Mouse (Mus musculus): ENCODE measurements around the gene Scamp5. TPM values are rescaled to one million over a fixed set of nuclear protein-coding genes. Genes with fewer than 3 reads are reported as not detected.

The Scamp5 gene
- polyA plus RNA-seq, 1 experiment: 72.1 TPM

DNA sequence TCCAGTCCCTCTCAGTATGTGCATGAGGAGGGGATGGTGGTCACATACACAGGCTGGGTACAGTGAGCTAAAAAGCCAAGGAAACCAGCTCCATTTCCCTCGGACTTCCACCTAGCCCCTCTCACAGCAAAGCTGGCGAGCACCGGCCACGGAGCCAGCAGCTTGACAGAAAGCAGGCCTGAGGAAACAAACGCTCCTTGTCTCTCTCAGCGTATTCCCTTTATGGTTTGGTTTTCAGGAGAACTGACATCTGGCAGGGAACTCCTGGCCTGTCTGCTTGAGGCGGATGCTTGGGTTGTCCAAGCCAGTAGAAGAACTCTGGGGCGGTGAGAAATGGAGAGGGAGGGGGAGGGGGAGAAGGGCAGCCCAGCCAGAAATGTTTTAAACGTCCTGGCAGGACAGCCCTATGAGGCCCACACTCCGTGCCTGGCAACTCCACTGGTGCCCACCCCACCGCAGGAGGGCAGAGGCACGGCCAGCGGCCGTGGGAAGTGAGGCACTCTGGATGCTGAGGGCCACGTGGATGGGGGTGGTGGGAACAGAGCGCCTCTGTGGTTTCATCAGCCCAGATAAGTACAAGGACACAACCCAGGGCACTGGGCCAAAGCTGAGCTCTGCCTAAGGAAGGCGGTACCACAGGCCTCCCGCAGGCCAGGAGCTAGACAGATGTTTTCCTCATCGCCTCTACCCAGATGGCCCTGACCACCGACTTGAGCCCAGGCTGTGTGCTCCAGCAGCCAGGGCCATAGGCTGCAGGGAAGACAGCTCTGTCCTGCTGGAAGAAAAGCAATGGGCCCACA, 47.3 kb downstream of the Scamp5 start:
- TF ChIP-seq POLR2A (IDR thresholded peaks at IDR 0.05; ENCODE audit: borderline replicate concordance, low read depth, low read length) (no peak), CTCF (IDR thresholded peaks at IDR 0.05; ENCODE audit: low read depth, low read length) (no peak)
- H3K4me1 ChIP-seq (ENCODE audit: control insufficient read depth, insufficient read depth, low read length): peaks cover 59% of the 10 kb centered on the region
- peak overlapping the region; percentile 22 for H3K4me3 ChIP-seq (ENCODE audit: insufficient read depth, low read length)
- H3K27ac ChIP-seq (ENCODE audit: insufficient read depth, low read depth, low read length): peak overlapping the region; percentile 91

DNA sequence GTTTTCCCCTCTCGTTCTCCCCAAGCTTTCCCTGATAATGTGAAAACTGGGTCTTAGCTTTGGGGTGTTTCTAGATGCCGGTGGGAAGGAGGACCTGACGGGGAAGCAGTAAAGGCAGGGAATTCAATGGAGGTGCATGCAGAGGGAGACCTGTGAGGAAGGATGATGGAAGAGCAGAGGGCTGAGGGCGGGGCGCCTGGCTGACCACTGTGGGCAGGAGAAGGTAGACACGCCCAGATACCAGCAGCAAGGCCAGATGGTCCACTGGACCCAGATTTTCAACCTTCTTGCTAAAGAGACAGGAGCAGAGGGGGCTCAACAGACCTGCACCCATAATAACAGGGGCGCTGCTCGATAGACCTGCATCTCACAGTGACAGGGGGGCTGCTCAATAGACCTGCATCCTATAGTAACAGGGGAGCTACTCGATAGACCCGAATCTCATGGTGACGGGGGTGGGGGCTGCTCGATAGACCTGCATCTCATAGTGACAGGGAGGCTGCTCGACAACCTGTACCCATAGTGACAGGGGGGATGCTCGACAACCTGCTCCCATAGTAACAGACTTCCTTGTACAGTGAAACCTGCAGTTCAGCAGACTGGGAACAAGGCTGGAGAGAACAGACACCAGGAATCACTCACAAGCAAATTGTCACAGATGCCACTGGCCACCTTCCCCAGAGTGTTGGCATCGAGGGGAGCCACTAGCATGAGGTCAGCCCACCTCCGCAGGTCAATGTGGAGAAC, 48.2 kb downstream of the Scamp5 start:
- TF ChIP-seq POLR2A (IDR thresholded peaks at IDR 0.05; ENCODE audit: borderline replicate concordance, low read depth, low read length): no peak
- no peak for TF ChIP-seq CTCF (IDR thresholded peaks at IDR 0.05; ENCODE audit: low read depth, low read length)
- Histone ChIP-seq H3K4me3 (ENCODE audit: insufficient read depth, low read length) (no peak overlapping the region), H3K27ac (ENCODE audit: insufficient read depth, low read depth, low read length) (no peak overlapping the region), H3K4me1 (ENCODE audit: control insufficient read depth, insufficient read depth, low read length) (peaks cover 53% of the 10 kb centered on the region)

DNA sequence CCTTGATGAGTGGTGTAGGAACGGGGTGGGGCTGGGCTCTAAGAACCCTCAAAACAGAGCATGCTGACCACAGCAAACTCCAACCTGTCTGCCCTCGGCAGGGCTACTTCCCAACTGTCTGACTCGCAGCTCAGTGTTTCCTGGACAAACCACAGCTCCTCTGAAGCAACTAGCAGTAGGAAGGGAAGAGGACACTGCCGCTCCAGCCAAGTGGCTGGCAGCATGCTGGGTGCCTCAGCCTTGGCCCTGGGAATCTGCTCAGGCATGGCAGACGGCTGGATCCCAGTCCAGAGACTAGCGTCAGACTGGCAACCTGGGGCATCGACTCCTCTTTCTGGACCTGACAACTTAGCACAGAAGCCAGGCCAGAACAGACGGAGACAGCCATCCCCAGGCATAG, 50.5 kb downstream of the Scamp5 start:
- TF ChIP-seq POLR2A (IDR thresholded peaks at IDR 0.05; ENCODE audit: borderline replicate concordance, low read depth, low read length): no peak
- no peak for TF ChIP-seq CTCF (IDR thresholded peaks at IDR 0.05; ENCODE audit: low read depth, low read length)
- Histone ChIP-seq H3K27ac (ENCODE audit: insufficient read depth, low read depth, low read length) (0 out of 2 replicates have a peak overlapping the region, but pooled peaks have one; percentile 9), H3K4me1 (ENCODE audit: control insufficient read depth, insufficient read depth, low read length) (peaks cover 42% of the 10 kb centered on the region), H3K4me3 (ENCODE audit: insufficient read depth, low read length) (no peak overlapping the region)

DNA sequence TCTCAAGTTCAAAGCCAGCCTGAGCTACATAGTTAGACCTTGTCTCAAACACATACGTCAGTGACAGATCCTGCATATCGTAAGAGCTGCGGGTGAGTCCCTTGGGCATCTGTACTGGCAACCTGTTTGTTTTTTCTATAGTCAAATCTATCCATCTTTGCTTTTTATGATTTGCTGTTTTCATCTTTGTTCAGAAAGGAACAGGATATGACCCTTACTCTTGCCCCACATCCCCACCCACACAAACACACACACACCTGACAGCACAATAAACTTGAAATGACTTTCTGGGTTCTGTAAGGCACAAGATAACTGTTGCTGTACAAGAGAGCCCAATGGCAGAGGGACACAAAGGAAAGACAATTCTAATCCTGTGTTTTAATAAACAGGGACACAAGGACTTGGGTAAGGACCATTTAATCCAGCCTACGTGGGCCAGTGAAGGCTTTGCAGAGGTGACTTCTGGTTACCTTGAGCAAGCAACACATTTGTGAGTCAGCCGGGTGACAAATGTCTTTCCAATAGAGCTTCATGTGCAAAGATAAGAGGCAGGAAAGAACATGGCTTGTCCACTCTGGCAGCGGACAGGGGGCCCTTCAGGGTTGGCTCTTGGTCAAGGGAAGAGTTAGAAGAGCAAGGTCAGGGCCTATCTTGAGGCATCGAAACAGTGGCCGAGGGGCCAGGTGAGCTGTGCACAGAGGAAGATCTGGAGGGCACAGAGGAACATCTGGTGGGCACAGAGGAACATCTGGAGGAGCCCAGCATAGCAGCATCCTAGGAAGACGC, 60.5 kb downstream of the Scamp5 start:
- Histone ChIP-seq H3K27ac (ENCODE audit: insufficient read depth, low read depth, low read length) (no peak overlapping the region), H3K4me1 (ENCODE audit: control insufficient read depth, insufficient read depth, low read length) (peaks cover 7% of the 10 kb centered on the region), H3K4me3 (ENCODE audit: insufficient read depth, low read length) (no peak overlapping the region)
- TF ChIP-seq CTCF (IDR thresholded peaks at IDR 0.05; ENCODE audit: low read depth, low read length): no peak
- no peak for TF ChIP-seq POLR2A (IDR thresholded peaks at IDR 0.05; ENCODE audit: borderline replicate concordance, low read depth, low read length)

DNA sequence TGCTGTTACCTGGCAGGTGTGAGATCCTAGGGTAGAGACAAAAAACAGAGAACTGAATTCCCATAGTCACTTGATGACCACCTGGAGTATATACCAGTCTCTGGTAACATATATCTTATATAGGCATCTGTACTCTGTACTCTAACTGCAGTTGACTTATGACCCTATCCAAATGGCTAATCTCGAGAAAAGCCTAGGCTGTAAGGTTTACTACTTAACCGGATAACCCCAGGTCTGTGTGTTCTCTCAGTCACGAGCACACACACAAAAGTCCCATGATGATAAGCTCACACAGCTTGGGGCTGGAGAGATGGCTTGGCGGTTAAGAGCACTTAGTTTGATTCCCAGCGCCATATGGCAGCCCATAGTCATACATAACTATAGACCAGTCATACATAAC, 61.5 kb downstream of the Scamp5 start:
- TF ChIP-seq CTCF (IDR thresholded peaks at IDR 0.05; ENCODE audit: low read depth, low read length) (no peak), POLR2A (IDR thresholded peaks at IDR 0.05; ENCODE audit: borderline replicate concordance, low read depth, low read length) (no peak)
- no peak overlapping the region for H3K4me3 ChIP-seq (ENCODE audit: insufficient read depth, low read length)
- H3K4me1 ChIP-seq (ENCODE audit: control insufficient read depth, insufficient read depth, low read length): peaks cover 7% of the 10 kb centered on the region
- no peak overlapping the region for H3K27ac ChIP-seq (ENCODE audit: insufficient read depth, low read depth, low read length)

DNA sequence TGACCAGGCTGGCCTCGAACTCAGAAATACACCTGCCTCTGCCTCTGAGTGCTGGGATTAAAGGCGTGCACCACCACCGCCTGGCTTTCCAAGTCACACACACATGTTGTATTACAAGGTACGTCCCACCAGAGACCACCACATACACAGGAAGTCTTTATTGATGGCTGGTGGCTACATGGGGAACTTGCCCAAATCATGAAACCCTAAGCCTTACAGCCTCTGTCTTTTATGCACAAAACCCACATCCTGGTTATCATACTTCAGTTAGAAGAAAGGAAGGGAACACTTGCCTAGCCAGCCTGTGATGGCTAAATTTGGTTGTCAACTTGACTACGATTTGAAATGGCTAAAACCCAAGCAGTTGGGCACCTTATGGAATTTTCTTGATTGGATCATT, 63.8 kb downstream of the Scamp5 start:
- Histone ChIP-seq H3K4me1 (ENCODE audit: control insufficient read depth, insufficient read depth, low read length) (no peaks in the 10 kb centered on the region), H3K4me3 (ENCODE audit: insufficient read depth, low read length) (no peak overlapping the region)
- no peak for TF ChIP-seq CTCF (IDR thresholded peaks at IDR 0.05; ENCODE audit: low read depth, low read length)
- TF ChIP-seq POLR2A (IDR thresholded peaks at IDR 0.05; ENCODE audit: borderline replicate concordance, low read depth, low read length): no peak

DNA sequence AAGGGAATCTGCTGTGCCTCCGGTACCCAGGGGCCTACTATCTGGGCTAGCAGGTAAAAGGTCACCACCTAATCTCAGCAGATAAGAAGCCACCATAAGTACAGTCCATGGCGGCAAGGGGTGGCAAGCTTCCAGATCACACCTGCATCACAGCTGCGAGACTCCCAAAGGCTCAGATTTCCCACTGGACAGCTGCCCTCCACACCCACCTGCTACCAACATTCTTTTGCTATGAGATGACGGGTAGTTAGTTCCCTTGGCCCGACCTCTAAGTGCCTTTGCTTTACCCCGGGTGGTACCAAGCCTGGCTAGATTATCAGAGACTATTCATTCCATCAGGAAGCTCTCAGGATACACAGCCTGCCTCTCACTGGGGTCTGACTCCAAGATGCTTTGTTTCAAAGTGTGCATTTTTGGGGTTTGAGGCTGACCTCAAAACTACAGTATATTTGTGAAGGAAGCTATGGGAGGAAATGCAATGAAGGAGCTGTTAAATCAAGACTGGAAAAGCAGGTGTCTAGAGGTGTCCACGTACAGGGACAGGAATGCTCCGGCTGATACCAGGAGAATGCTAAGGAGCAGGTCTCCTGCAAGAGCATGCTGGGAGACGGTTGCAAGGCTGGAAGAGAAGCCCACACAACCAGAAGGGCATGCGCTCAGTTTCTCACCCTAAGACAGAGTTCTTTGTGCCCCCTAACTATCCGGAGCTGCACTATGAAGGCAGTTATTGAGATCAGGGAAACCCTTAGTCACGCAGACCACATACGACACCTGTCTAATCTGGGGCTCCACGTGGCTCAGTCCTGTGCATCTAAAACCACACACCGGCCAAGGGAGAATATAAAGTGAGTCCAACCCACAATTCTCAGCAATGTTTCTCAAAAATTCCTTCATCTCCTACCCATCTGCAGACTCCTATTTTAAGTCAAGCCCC, 65.3 kb downstream of the Scamp5 start:
- H3K4me3 ChIP-seq (ENCODE audit: insufficient read depth, low read length): no peak overlapping the region
- TF ChIP-seq POLR2A (IDR thresholded peaks at IDR 0.05; ENCODE audit: borderline replicate concordance, low read depth, low read length) (no peak), CTCF (IDR thresholded peaks at IDR 0.05; ENCODE audit: low read depth, low read length) (no peak)
- H3K4me1 ChIP-seq (ENCODE audit: control insufficient read depth, insufficient read depth, low read length): no peaks in the 10 kb centered on the region
- H3K27ac ChIP-seq (ENCODE audit: insufficient read depth, low read depth, low read length): no peak overlapping the region

More for the DNA sequence above, 63.8 kb downstream of the Scamp5 start:
- no peak overlapping the region for H3K27ac ChIP-seq (ENCODE audit: insufficient read depth, low read depth, low read length)

DNA sequence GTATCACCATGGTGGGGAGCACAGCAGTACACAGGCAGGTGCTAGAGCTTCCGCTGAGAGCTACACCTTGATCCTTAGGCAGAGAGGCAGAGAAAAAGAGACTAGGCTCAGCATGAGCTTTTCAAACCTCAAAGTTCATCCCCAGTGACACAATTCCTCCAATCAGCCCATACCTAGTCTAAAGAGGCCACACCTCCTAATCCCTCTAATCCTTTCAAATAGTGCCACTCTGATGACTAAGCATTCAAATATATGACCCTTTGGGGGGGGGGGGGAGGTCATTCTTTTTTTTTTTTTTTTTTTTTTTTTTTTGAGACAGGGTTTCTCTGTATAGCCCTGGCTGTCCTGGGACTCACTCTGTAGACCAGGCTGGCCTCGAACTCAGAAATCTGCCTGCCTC, 69.1 kb downstream of the Scamp5 start:
- no peak overlapping the region for H3K27ac ChIP-seq (ENCODE audit: insufficient read depth, low read depth, low read length)
- TF ChIP-seq CTCF (IDR thresholded peaks at IDR 0.05; ENCODE audit: low read depth, low read length) (no peak), POLR2A (IDR thresholded peaks at IDR 0.05; ENCODE audit: borderline replicate concordance, low read depth, low read length) (no peak)

DNA sequence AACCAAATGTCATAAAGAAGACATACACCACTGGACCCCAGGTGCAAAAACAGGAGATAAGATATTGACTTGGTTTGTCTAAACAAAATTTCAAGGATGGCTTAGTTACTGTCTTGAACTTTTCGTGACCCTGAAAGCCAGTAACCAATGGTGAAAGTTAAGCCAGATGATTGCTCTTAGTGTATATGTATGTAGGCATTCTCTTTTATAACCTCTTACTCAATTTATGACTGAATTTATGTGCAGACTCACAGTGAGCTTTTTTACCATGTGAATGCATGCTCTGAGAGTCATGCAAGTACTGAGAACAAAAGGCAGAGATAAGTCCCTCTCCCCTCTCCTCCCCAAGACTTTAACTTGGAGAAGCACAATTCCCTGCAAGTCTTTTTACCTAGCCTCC, 75.0 kb downstream of the Scamp5 start:
- TF ChIP-seq CTCF (IDR thresholded peaks at IDR 0.05; ENCODE audit: low read depth, low read length) (no peak), POLR2A (IDR thresholded peaks at IDR 0.05; ENCODE audit: borderline replicate concordance, low read depth, low read length) (no peak)
- Histone ChIP-seq H3K4me3 (ENCODE audit: insufficient read depth, low read length) (no peak overlapping the region), H3K4me1 (ENCODE audit: control insufficient read depth, insufficient read depth, low read length) (no peaks in the 10 kb centered on the region), H3K27ac (ENCODE audit: insufficient read depth, low read depth, low read length) (no peak overlapping the region)

More for the DNA sequence above, 69.1 kb downstream of the Scamp5 start:
- H3K4me3 ChIP-seq (ENCODE audit: insufficient read depth, low read length): no peak overlapping the region
- no peaks in the 10 kb centered on the region for H3K4me1 ChIP-seq (ENCODE audit: control insufficient read depth, insufficient read depth, low read length)

Other genes starting within 250 kb of the Scamp5 start
- gene Trcg1, start 231.5 kb downstream of the Scamp5 start, polyA plus RNA-seq (2012; ENCODE audit: insufficient read depth, insufficient read length, missing spikeins): not detected in 2 replicates
- gene 1700017B05Rik, start 205.4 kb downstream of the Scamp5 start, polyA plus RNA-seq (2012; ENCODE audit: insufficient read depth, insufficient read length, missing spikeins): 16.3 and 17.5 TPM in 2 replicates
- gene Ppcdc, start 27.9 kb downstream of the Scamp5 start, polyA plus RNA-seq (2012; ENCODE audit: insufficient read depth, insufficient read length, missing spikeins): 28.6 and 29.5 TPM in 2 replicates
- gene Rpp25, start 36.0 kb upstream of the Scamp5 start, polyA plus RNA-seq (2012; ENCODE audit: insufficient read depth, insufficient read length, missing spikeins): not detected in 2 replicates
- 346 and 384 TPM in 2 replicates for gene Cox5a, start 53.2 kb upstream of the Scamp5 start, polyA plus RNA-seq (2012; ENCODE audit: insufficient read depth, insufficient read length, missing spikeins)
- 15.5 and 18.4 TPM in 2 replicates for gene Fam219b, start 69.5 kb upstream of the Scamp5 start, polyA plus RNA-seq (2012; ENCODE audit: insufficient read depth, insufficient read length, missing spikeins)
- 17.8 and 19.7 TPM in 2 replicates for gene Mpi, start 84.7 kb upstream of the Scamp5 start, polyA plus RNA-seq (2012; ENCODE audit: insufficient read depth, insufficient read length, missing spikeins)
- 144 and 147 TPM in 2 replicates for gene Scamp2, start 92.9 kb upstream of the Scamp5 start, polyA plus RNA-seq (2012; ENCODE audit: insufficient read depth, insufficient read length, missing spikeins)
- 17.2 and 23.0 TPM in 2 replicates for gene Ulk3, start 121.4 kb upstream of the Scamp5 start, polyA plus RNA-seq (2012; ENCODE audit: insufficient read depth, insufficient read length, missing spikeins)
- gene Cplx3, start 138.2 kb upstream of the Scamp5 start, polyA plus RNA-seq (2012; ENCODE audit: insufficient read depth, insufficient read length, missing spikeins): not detected in 2 replicates
- gene Lman1l, start 152.7 kb upstream of the Scamp5 start, polyA plus RNA-seq (2012; ENCODE audit: insufficient read depth, insufficient read length, missing spikeins): not detected in 2 replicates
- gene Csk, start 185.6 kb upstream of the Scamp5 start, polyA plus RNA-seq (2012; ENCODE audit: insufficient read depth, insufficient read length, missing spikeins): 125 and 126 TPM in 2 replicates
- gene Cyp1a2, start 215.6 kb upstream of the Scamp5 start, polyA plus RNA-seq (2012; ENCODE audit: insufficient read depth, insufficient read length, missing spikeins): not detected in 2 replicates
- gene Cyp1a1, start 219.9 kb upstream of the Scamp5 start, polyA plus RNA-seq (2012; ENCODE audit: insufficient read depth, insufficient read length, missing spikeins): not detected in 2 replicates
- gene Edc3, start 240.5 kb upstream of the Scamp5 start, polyA plus RNA-seq (2012; ENCODE audit: insufficient read depth, insufficient read length, missing spikeins): 12.8 and 13.0 TPM in 2 replicates

Measured in bone marrow macrophage, adult 2 months (primary cell).